Mouse (Mus musculus) embryo, embryonic 10.5 days (tissue): ENCODE data around the gene Ripply3.

Source experiments
- DNase-seq: peaks from one replicate; pipeline ENCODE4 v3.0.0-alpha.2; 2015; ENCODE audit warnings: low spot score

Gene Ripply3

DNA sequence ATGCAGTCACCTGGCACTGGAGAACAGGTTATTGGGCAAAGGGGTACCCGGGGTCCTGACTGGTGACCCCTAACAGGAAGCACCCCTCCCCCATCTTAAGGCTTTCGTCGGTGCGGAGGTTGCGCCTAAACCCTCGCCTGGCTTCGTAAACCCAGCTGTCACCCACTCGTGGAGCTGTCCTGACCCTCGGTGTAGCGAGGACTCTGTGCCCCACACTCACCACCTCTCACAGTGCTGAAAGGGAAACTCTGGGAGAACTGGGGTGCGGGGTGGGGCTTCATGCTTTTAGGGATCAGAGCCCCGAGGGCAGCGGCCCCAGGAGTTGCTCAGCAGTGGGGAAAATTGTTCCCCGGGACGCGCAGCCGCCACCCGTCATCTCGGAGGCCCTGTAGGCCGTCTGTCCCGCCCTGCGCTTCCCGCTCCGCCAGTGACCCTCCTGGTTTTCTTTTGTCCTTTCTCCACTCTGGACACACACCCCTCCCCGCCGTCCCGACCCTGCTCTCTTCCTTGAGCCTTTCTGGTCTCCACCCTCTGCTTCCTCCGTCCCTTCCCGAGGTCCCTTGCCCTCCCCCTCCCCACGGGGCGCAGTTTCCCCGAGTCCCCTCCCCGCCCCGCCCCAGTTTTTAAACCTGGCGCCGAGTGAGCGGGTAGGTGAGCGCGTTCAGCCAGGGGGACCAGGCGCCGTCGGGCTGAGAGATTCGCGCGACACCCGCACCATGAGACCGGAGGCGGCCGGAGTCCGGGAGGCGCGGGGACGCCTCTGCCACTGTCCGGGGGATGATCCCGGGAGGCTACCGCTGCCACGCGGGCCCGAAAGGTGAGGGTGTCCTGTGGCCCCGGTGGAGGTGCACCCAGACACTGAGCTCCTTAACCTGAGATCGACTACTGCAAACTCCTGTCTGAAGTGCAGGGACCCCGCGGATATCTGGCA lies at the start of gene Ripply3:
Ripply3 (plus strand) TSS at position 640 of the 931 bp plus-strand sequence.
- peak; percentile 66 for DNase-seq

- no peak for DNase-seq
Observed at GRCm38 (mm10) chr16:94283972-94284371, 44.2 kb upstream of the Ripply3 start.

GRCm38 (mm10) chr16:94287826-94288225 lies 40.4 kb upstream of the Ripply3 start:
- DNase-seq, result no peak

DNA sequence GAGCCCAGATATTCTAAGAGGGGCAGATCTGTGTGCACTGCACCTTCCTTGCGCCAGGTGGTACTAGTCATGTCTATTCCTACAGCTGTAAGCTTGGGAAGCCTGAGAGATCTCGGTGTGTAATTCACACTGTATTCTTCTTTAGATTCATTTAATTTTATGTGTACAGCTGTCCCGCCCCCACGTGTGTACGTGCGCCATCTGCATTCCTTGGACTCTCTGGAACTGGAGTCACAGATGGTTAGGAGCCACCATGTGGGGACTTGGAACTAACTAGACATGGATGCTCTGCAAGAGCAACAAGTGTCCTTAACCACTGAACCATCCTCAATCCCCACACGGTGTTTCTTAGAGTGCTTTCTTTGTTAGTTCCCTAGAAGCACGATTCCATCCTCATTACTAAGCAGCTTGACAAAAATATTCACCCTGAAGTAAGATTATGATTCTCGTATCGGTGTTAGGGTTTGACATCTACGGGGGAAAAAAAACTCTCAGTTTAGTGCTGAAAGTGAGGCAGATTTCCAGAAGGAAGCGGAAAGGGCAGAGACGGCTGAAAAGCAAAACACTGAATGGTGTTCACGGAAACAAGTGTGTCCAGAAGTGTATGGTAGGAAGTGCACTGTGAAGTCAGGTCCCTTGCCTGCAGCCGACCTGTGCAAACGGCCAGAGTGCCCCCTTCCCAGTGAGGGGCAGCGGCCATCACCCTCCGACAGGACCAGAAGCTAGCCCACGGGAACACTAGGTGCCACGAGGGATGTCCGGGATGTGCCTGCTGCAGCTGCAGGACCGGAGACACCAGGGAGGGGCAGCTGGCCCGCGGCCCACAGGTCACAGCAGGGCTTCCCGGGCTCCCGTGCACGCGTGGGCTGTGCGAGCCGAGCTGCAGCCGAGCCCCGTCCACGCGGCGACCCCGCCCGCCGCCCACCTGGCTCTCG lies 38.8 kb upstream of the Ripply3 start:
- DNase-seq, result peak; percentile 46

- peak; percentile 89 for DNase-seq
Observed at GRCm38 (mm10) chr16:94290073-94290999, 37.9 kb upstream of the Ripply3 start.

GRCm38 (mm10) chr16:94291141-94291540 lies 37.1 kb upstream of the Ripply3 start:
- no peak for DNase-seq

DNA sequence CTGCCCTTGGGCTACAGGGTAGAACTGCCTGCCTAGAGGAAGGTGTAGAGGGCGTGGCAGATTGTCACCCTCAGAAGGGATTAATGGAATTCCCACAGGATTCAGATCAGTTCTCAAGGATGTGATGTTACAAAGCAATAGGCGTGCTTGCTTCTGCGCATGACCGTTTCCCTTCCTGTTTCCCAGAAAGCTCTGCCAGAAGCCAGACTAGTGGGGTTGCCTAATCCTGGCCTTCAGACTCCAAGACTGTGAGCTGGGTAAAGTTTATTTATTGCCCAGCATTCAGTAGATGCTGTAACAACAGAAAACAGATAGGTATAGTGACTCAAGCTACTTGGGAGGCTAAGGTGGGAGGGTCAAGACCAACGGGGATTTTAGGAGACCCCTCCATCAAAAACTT lies 30.1 kb upstream of the Ripply3 start:
- DNase-seq, result no peak

- no peak for DNase-seq
Observed at GRCm38 (mm10) chr16:94299210-94299609, 29.0 kb upstream of the Ripply3 start.

- DNase-seq, result no peak
Observed at GRCm38 (mm10) chr16:94301194-94301593, 27.0 kb upstream of the Ripply3 start.

DNA sequence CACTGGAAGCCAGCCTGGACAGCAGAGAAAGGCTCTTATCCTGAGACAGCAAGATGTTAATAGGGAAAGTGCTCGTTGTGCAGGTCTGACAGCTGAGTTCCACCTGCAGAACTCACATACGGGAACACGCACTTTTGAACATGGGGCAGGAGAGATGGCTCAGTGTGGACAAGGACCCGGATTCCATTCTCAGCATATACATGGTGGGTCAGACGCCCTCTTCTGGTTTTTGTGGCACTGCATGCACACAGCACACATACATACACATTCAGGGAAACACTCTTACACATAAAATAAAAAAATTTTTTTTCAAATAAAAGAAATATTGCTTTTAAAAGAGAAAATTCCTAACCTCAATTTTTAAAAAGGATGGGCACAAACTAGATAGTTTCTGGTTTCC lies 26.5 kb upstream of the Ripply3 start:
- DNase-seq, result no peak

DNA sequence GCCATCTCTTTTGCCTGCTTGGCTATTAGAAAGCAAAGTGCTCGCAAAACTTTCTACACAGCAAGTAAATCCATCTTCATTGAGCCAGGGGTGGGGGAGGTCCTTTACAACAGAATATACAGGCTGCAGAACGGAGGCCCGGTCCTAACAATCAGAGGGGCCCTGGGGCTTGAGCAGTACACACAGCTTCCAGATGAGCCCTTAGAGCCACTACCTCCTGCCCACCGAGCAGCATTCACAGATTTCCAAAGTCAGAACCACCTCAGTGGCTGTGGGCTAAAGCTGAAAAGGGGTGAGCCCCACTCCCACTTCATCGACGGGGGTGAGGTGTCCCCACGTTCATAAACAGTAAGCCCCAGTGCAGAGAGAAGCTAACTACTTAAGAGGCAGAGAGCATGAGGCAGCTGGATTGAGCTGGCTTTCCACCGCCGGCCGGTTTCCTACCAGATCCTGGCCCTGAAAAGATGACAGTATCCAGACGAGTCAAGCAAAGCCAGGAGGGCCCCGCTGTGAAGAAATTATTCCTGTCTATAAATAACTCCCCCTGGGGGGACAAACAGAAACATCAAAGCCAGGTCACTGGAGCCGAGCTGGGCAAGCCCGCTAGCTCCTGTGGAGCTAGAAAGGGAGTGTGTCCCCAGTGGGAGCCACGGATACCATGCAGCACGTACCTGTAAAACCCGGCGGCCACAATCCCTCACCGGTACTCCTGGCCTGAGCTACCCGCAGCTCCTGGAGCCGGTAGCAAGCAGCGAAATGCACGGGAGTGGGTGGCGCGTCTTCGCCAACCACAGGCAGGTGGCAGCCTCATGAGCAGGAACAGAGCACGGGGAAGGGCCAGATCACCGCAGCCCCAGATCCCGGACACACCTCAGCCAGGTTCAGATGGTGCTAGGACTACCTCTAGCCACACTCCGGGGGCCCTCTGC lies 25.7 kb upstream of the Ripply3 start:
- DNase-seq, result peak; percentile 59

DNA sequence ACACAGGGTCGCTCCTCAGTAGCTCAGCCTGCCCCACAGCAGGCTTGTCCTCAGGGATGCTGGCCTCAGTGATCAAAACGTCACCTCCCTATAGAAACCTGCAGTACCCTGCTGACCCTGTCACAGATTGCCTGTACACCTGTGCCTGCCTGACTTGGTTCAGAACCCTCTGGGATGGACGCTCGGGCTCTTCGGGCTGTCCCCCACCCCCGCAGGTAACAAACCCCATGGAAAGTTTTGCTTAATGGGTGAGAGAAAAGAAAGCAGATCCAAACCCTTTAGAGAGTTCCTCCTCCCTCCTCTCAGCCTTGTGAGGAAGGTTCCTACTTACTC lies 25.1 kb upstream of the Ripply3 start:
- DNase-seq, result no peak

GRCm38 (mm10) chr16:94307526-94307925 lies 20.7 kb upstream of the Ripply3 start:
- no peak for DNase-seq

- peak; percentile 81 for DNase-seq
Observed at GRCm38 (mm10) chr16:94307942-94308341, 20.3 kb upstream of the Ripply3 start.

DNA sequence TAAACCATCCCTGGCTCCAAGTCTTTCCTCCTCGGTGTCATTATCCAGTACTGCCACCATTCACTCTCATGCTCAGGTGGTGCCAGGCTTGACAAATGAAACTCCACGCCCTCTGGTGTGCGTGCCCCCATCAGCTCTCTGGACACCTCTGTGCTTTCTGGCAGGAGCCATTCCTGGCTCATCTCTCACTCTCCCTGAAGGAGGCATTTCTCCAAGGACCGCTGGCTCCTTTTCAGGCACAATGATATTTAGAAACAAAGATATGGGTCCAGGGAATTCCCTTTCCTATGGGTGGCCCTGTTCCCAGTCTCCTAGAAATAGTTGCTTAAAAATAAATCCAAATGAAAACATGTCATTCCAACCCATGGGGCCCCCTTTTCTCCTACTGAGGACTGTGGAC lies 19.2 kb upstream of the Ripply3 start:
- no peak for DNase-seq

DNA sequence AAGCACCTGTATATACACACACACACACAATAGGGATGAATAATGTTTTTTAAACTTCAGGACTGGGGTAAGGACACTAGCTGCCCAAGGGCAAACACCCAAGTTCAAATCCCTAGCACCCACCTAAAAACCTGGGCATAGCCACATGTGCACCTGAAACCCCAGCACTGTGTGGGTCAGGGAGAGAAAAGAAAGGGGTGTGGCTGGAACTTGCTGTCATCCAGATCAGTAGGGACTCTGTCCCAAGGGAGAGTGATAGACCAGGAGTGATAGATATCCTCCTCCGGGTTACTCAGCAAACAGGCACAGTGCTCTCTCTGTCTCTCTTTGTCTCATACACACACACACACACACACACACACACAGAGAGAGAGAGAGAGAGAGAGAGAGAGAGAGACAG lies 16.8 kb upstream of the Ripply3 start:
- DNase-seq, result no peak

DNA sequence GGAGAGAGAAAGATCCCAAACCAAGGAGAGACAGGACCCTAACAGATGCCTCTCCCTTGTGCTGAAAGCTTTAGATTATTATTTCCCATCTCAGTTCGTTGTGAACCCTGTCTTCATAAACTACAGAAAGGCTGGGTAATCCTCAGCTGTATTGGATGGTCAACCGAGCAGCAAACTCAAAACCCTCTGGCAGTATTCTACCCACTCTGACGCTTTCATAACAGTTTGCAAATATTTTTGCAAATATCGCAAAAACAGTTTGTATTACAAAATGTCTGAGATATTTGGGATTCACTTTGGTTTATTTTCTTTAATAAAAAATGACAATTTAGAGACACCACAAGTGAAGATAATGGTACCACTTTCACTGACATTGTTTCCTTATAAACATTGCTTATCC lies 16.3 kb upstream of the Ripply3 start:
- no peak for DNase-seq

GRCm38 (mm10) chr16:94312663-94313228 lies 15.5 kb upstream of the Ripply3 start:
- peak; percentile 93 for DNase-seq

- DNase-seq, result peak; percentile 96
Observed at GRCm38 (mm10) chr16:94313229-94314030, 14.8 kb upstream of the Ripply3 start, which contains the start of gene Hlcs. Gene Hlcs (minus strand): TSS chr16:94313571.
